Mouse (Mus musculus): Measurements from ENCODE around the gene G530012D18Rik. TPM values are rescaled to one million over a fixed set of nuclear protein-coding genes. Genes with fewer than 3 reads are reported as not detected.
"Not testable (repeated sequence)": the region's sequence is repeated elsewhere in the genome, so short reads cannot be mapped to it uniquely, and the experiment has no call there.

G530012D18Rik gene
- total and polyA plus RNA-seq, 3 experiments = 2.0 to 6.4 TPM; not detected in 1

DNA sequence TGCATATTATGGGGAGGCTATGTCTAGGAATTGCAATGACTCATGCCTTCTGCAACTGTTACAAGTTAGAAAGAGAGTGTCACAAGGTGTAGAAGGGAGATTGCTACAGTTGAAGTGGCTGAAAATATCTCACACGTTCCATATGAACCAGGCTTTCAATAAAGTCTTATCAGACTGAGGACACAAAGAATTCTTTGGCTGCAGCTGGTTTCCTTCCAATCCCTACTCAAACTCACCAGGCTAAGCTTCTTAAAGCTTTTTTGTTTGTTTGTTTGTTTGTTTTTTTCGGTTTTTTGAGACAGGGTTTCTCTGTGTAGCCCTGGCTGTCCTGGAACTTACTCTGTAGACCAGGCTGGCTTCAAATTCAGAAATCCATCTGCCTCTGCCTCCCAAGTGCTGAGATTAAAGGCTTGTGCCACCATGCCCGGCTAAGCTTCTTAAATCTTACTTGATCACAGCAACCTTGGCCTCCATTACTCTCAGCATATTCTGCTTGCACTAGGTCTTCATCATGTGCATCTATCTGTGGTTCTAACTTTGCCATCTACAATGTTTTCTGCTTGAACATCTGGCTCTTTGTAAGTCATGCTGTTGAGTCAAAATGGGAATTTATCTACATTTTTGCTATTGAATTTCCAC lies 3.0 kb downstream of the G530012D18Rik start:
- not testable (repeated sequence) for H3K79me2 ChIP-seq (ENCODE audit: control insufficient read depth, insufficient read depth, low read length, poor library complexity); H3K9me3 ChIP-seq (replicated peaks; ENCODE audit: insufficient read depth, low read length); H3K4me3 ChIP-seq (ENCODE audit: control insufficient read depth in 1 of 2, insufficient read depth in 1 of 2, low read depth in 2 of 2, low read length in 2 of 2); H3K27me3 ChIP-seq (ENCODE audit: control insufficient read depth in 1 of 2, insufficient read depth in 2 of 2, low read length in 2 of 2); H3K9ac ChIP-seq (ENCODE audit: control insufficient read depth, low read depth, low read length, poor library complexity, severe bottlenecking)
- H3K27ac ChIP-seq (ENCODE audit: control insufficient read depth, low read depth, low read length) = peak overlapping the region; percentile 13
- TF ChIP-seq EP300 (IDR thresholded peaks at IDR 0.05; ENCODE audit: low read depth in 1 of 2, low read length in 2 of 2) (peak in 1 of 2 experiments; percentile 62; a peak in 3 of 4 replicates), ETS1 (IDR thresholded peaks at IDR 0.05; ENCODE audit: low read depth, low read length) (peak; percentile 38; the same call in 1 of the 2 replicates), TAL1 (IDR thresholded peaks at IDR 0.05; ENCODE audit: low read length) (peak; percentile 56), TCF12 (IDR thresholded peaks at IDR 0.05; ENCODE audit: low read depth, low read length) (peak; percentile 65), GATA1 (IDR thresholded peaks at IDR 0.05; ENCODE audit: low read depth, low read length) (peak; percentile 27; the same call in 1 of the 2 replicates)
- peaks cover 6 to 18% of the 10 kb centered on the region in 2 experiments; a peak in 3 of 4 replicates for H3K4me1 ChIP-seq (ENCODE audit: control insufficient read depth in 1 of 2, insufficient read depth in 2 of 2, low read length in 2 of 2)
- peak; percentile 56 for DNase-seq (ENCODE audit: low read depth, low spot score)
- H3K36me3 ChIP-seq (ENCODE audit: control insufficient read depth in 1 of 2, insufficient read depth in 2 of 2, low read length in 2 of 2) = peaks cover 0 to 16% of the 10 kb centered on the region in 2 experiments; a peak in 2 of 4 replicates

DNA sequence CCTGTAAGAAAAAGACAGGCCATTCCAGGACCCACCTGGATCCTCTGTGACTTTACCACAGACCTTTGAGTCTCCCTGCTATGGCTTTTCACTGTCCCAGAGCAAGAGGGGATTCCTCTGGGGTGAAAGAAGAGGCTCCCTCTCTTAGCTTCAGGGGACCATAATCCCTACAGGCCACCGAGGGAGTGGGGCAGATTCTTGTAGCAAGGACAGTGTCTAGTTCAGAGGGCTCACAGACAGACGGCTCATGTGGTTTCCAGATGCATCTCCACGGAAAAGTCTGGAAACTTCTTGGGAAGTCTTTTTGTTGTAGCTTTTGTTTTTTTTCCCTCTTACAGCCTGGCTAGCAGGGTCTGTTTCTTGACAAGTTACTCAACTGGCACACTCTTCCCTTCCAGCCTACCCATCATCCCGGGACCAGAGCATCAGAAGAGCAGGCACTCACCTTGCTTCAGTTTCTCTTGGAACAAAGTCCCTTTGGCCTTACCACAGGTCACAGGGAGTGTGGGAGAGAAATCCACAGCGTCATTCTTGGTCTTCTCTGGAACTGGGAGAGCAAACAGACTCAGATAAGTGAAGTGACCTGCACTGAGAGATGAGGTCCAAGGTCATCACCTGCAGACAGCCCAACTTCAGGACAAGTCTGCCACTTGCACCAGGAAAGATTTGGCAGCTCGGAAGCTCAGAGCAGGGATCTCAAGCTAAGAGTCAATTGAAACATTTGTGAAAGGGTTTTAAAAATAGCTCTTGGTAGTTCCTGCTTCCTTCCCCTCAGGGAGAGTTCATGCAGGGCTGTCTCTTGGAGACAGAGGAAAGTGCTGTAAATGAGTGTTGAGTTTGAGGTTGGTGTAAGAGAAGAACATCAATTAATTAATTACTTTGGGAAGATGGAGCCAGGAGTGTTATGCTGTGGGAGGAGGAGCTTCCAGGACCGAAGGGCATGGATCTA lies 4.0 kb downstream of the G530012D18Rik start:
- H3K9me3 ChIP-seq (replicated peaks; ENCODE audit: insufficient read depth, low read length); H3K79me2 ChIP-seq (ENCODE audit: control insufficient read depth, insufficient read depth, low read length, poor library complexity); H3K27me3 ChIP-seq (ENCODE audit: control insufficient read depth in 1 of 2, insufficient read depth in 2 of 2, low read length in 2 of 2); H3K4me3 ChIP-seq (ENCODE audit: control insufficient read depth in 1 of 2, insufficient read depth in 1 of 2, low read depth in 2 of 2, low read length in 2 of 2); H3K9ac ChIP-seq (ENCODE audit: control insufficient read depth, low read depth, low read length, poor library complexity, severe bottlenecking); DNase-seq (ENCODE audit: low read depth, low spot score): not testable (repeated sequence)
- H3K36me3 ChIP-seq (ENCODE audit: control insufficient read depth in 1 of 2, insufficient read depth in 2 of 2, low read length in 2 of 2) = peaks cover 0 to 16% of the 10 kb centered on the region in 2 experiments; a peak in 2 of 4 replicates
- H3K4me1 ChIP-seq (ENCODE audit: control insufficient read depth in 1 of 2, insufficient read depth in 2 of 2, low read length in 2 of 2) = peaks cover 6 to 18% of the 10 kb centered on the region in 2 experiments; a peak in 3 of 4 replicates
- H3K27ac ChIP-seq (ENCODE audit: control insufficient read depth, low read depth, low read length) = peak overlapping the region; percentile 28; the same call in 1 of the 2 replicates

DNA sequence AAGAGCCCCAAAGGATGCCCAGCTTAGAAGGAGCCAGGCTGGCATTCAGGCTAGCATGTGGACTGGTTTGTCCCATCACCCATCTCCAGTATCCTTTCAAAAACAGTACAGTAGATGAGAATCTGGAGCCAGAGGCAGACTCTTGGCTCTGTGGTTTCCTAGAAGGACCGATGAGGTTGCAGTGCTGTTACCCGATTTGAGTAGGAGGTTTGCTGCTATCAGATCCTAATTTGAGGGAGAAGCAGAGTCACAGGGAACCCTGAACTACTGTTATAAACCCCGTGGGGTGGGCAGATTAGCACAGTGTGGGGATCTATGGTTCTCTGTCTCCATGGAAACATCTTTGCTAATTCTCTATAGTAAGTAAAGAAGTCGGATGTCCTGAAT lies 4.7 kb downstream of the G530012D18Rik start:
- H3K79me2 ChIP-seq (ENCODE audit: control insufficient read depth, insufficient read depth, low read length, poor library complexity); H3K4me3 ChIP-seq (ENCODE audit: control insufficient read depth in 1 of 2, insufficient read depth in 1 of 2, low read depth in 2 of 2, low read length in 2 of 2); DNase-seq (ENCODE audit: low read depth, low spot score); H3K9ac ChIP-seq (ENCODE audit: control insufficient read depth, low read depth, low read length, poor library complexity, severe bottlenecking); H3K9me3 ChIP-seq (replicated peaks; ENCODE audit: insufficient read depth, low read length); H3K27me3 ChIP-seq (ENCODE audit: control insufficient read depth in 1 of 2, insufficient read depth in 2 of 2, low read length in 2 of 2): not testable (repeated sequence)
- H3K4me1 ChIP-seq (ENCODE audit: control insufficient read depth in 1 of 2, insufficient read depth in 2 of 2, low read length in 2 of 2) = peaks cover 6 to 18% of the 10 kb centered on the region in 2 experiments; a peak in 3 of 4 replicates
- peaks cover 0 to 16% of the 10 kb centered on the region in 2 experiments; a peak in 2 of 4 replicates for H3K36me3 ChIP-seq (ENCODE audit: control insufficient read depth in 1 of 2, insufficient read depth in 2 of 2, low read length in 2 of 2)
- H3K27ac ChIP-seq (ENCODE audit: control insufficient read depth, low read depth, low read length) = peak overlapping the region; percentile 28; the same call in 1 of the 2 replicates

DNA sequence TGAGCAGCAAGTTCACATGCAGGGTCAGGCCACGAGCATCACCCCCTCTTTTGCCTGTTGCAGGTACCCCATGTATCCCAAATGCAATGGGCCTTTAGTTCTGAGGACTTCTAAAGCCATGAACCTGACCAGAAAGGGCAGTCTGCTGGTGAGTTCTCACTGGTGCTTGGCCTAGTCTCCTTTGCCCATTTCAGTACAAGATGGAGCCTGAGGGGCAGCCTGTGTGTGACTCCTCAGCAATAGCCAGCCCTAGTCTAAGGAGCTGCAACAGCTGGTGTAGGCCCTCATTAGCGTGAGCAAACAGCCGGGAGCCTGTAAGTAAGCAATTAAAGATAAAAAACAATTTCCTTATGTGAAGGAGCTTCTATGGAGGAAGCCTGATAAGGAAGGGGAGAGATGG lies 5.1 kb downstream of the G530012D18Rik start:
- H3K9me3 ChIP-seq (replicated peaks; ENCODE audit: insufficient read depth, low read length); H3K4me3 ChIP-seq (ENCODE audit: control insufficient read depth in 1 of 2, insufficient read depth in 1 of 2, low read depth in 2 of 2, low read length in 2 of 2); H3K27me3 ChIP-seq (ENCODE audit: control insufficient read depth in 1 of 2, insufficient read depth in 2 of 2, low read length in 2 of 2); H3K9ac ChIP-seq (ENCODE audit: control insufficient read depth, low read depth, low read length, poor library complexity, severe bottlenecking); H3K79me2 ChIP-seq (ENCODE audit: control insufficient read depth, insufficient read depth, low read length, poor library complexity): not testable (repeated sequence)
- Histone ChIP-seq H3K36me3 (ENCODE audit: control insufficient read depth in 1 of 2, insufficient read depth in 2 of 2, low read length in 2 of 2) (peaks cover 0 to 16% of the 10 kb centered on the region in 2 experiments; a peak in 2 of 4 replicates), H3K27ac (ENCODE audit: control insufficient read depth, low read depth, low read length) (peak overlapping the region; percentile 57; the same call in 1 of the 2 replicates), H3K4me1 (ENCODE audit: control insufficient read depth in 1 of 2, insufficient read depth in 2 of 2, low read length in 2 of 2) (peaks cover 6 to 18% of the 10 kb centered on the region in 2 experiments; a peak in 3 of 4 replicates)
- DNase-seq (ENCODE audit: low read depth, low spot score) = peak; percentile 13
